In the genomic region with DNA sequence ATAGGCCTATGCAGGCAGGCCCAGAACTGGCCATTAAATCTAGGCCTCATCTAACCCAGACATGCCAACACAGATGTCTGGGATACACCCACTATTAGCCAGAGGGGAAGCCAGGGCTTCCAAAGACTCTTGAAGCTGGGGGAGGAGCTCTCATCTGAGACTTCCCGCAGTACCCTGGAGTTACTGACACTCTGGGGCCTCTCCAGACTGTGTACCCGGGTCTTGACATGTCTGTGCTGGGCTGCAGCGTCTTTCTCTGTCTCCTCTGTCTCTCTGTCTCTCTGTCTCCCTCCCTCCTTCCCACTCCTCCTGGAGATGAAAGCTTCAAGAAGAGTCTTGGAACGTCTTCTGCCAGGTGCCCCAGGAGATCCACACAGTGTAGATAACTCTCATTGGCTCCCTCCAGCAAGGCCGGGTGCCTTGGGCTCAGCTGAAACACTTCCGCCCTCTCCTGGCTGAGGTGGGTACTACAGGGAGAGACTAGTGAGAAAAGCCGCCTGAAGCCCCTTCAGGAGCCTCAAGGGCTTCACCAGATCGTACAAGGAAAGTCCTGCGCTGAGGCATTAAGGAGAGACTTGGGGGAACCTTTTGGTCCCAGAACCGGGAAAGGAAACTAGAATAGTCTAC, we compare ENCODE assay signal across 8 mouse cellular contexts. TPM values are rescaled to one million over a fixed set of nuclear protein-coding genes. Genes with fewer than 3 reads are reported as not detected.
DNase-seq lines count a peak whose midpoint lies in the region; ATAC-seq and TF ChIP-seq lines count a peak whose summit lies in the region.

No protein-coding gene starts in this region.

- WGBS in midbrain, embryonic 10.5 days: 19% methylated on average over 10 of the region's 10 CpGs
- WGBS in midbrain, embryonic 15.5 days: 19% methylated on average over 10 of the region's 10 CpGs
- WGBS in limb, embryonic 12.5 days: 16% methylated on average over 10 of the region's 10 CpGs

- H3K4me1 ChIP-seq in midbrain, embryonic 10.5 days: peaks cover 13% of the 10 kb centered on the region
- H3K4me1 ChIP-seq in midbrain, embryonic 15.5 days: no peaks in the 10 kb centered on the region
- H3K4me1 ChIP-seq in limb, embryonic 12.5 days (replicated peaks): peaks cover 36% of the 10 kb centered on the region

- no peak for ATAC-seq in midbrain, embryonic 15.5 days (replicated peaks)
- ATAC-seq in limb, embryonic 12.5 days (ENCODE audit: insufficient number of reproducible peaks, insufficient read depth, low FRiP score, low TSS enrichment, low read depth): peak; percentile 38; the same call in 1 of the 2 replicates
- ATAC-seq in monocyte, adult 5-6 weeks (replicated peaks; ENCODE audit: insufficient number of reproducible peaks, low FRiP score, low TSS enrichment, poor library complexity, severe bottlenecking): peak; percentile 40; the same call in 1 of the 2 replicates

- peaks cover 5% of the 10 kb centered on the region; the same call in 1 of the 2 replicates for H3K27me3 ChIP-seq in midbrain, embryonic 10.5 days (ENCODE audit: low read depth, poor library complexity, severe bottlenecking)
- H3K27me3 ChIP-seq in midbrain, embryonic 15.5 days (replicated peaks): 0 out of 2 replicates have a peak, but pooled peaks cover 4% of the 10 kb centered on the region
- H3K27me3 ChIP-seq in limb, embryonic 12.5 days: peaks cover 3% of the 10 kb centered on the region; the same call in 1 of the 2 replicates
- no peaks in the 10 kb centered on the region for H3K27me3 ChIP-seq in splenic B cell, adult 2 months (ENCODE audit: control insufficient read depth, insufficient read depth, low read length, poor library complexity, severe bottlenecking)

- peak; percentile 87 for DNase-seq in midbrain, embryonic 10.5 days (ENCODE audit: low spot score)
- peak; percentile 96 to 99 for DNase-seq in cerebellum, postnatal 14 days
- DNase-seq in gastrocnemius, adult 2 months: peak; percentile 82
- peak; percentile 53 to 80 for DNase-seq in kidney, adult 8-10 months
- DNase-seq in splenic B cell, adult 2 months (ENCODE audit: low read depth, low spot score): peak; percentile 86

- H3K4me3 ChIP-seq in midbrain, embryonic 10.5 days: no peak overlapping the region
- H3K4me3 ChIP-seq in midbrain, embryonic 15.5 days: no peak overlapping the region
- H3K4me3 ChIP-seq in gastrocnemius, adult 2 months: no peak overlapping the region
- no peak overlapping the region for H3K4me3 ChIP-seq in limb, embryonic 12.5 days (replicated peaks)

- no peaks in the 10 kb centered on the region for H3K36me3 ChIP-seq in midbrain, embryonic 10.5 days
- H3K36me3 ChIP-seq in midbrain, embryonic 15.5 days (replicated peaks): no peaks in the 10 kb centered on the region
- no peaks in the 10 kb centered on the region for H3K36me3 ChIP-seq in limb, embryonic 12.5 days
- H3K36me3 ChIP-seq in splenic B cell, adult 2 months (ENCODE audit: control insufficient read depth, insufficient read depth, low read length, poor library complexity, severe bottlenecking): no peaks in the 10 kb centered on the region

- intact Hi-C loops in gastrocnemius, adult 2 months (cut with DNase I): loop anchor here (1.0 to 10.0 kb wide), 2 partner anchors 85 to 157 kb away; a partner anchor contains a TSS

- H3K9me3 ChIP-seq in midbrain, embryonic 10.5 days (replicated peaks): no peaks in the 10 kb centered on the region
- no peaks in the 10 kb centered on the region for H3K9me3 ChIP-seq in midbrain, embryonic 15.5 days
- no peaks in the 10 kb centered on the region for H3K9me3 ChIP-seq in limb, embryonic 12.5 days

- no peak overlapping the region for H3K27ac ChIP-seq in midbrain, embryonic 10.5 days (replicated peaks)
- no peak overlapping the region for H3K27ac ChIP-seq in midbrain, embryonic 15.5 days
- H3K27ac ChIP-seq in gastrocnemius, adult 2 months: no peak overlapping the region
- peak overlapping the region; percentile 5; the same call in 1 of the 2 replicates for H3K27ac ChIP-seq in limb, embryonic 12.5 days

- peak; percentile 83 for TF ChIP-seq CTCF in gastrocnemius, adult 2 months (IDR thresholded peaks at IDR 0.05)

- no peak overlapping the region for H3K9ac ChIP-seq in midbrain, embryonic 15.5 days
- no peak overlapping the region for H3K9ac ChIP-seq in limb, embryonic 12.5 days (replicated peaks)

- no peak overlapping the region for H3K4me2 ChIP-seq in midbrain, embryonic 15.5 days
- H3K4me2 ChIP-seq in limb, embryonic 12.5 days: no peak overlapping the region

RNA-seq across cellular contexts. Expression of a gene that starts 23.9 kb away (rescaled TPM):
- 5.3 and 6.7 TPM in 2 replicates for polyA plus RNA-seq in midbrain, embryonic 10.5 days (2016; fragmentation: Nextera tagmentation; extraction: Ambion mirVana)
- 1.5 and 1.7 TPM in 2 replicates for polyA plus RNA-seq in midbrain, embryonic 15.5 days (2015; fragmentation: Nextera tagmentation; extraction: Ambion mirVana)
- under 1 TPM in 1 of 2 experiments, not detected in 1; 0.15 TPM for total RNA-seq in gastrocnemius, adult 2 months (2021)
- polyA plus RNA-seq in limb, embryonic 12.5 days (2016; fragmentation: Nextera tagmentation; extraction: Ambion mirVana): 0.43 and 0.90 TPM in 2 replicates
- 0.43 to 3.4 TPM (median 1.7 TPM) in 3 replicates for total RNA-seq in monocyte, adult 5-6 weeks (2017)
